Mouse (Mus musculus) cerebellum, adult 11-12 months (tissue): ENCODE results near the gene Fam118a.
"Not testable (repeated sequence)": the region's sequence is repeated elsewhere in the genome, so short reads cannot be mapped to it uniquely, and the experiment has no call there.

Experiments
- DNase-seq: peaks from one replicate; pipeline ENCODE4 v3.0.0; 2022

Gene Fam118a

GRCm38 (mm10) chr15:85015771-85016170 lies 13.0 kb upstream of the Fam118a start:
- DNase-seq = no peak

- peak; percentile 27 for DNase-seq
Measured at GRCm38 (mm10) chr15:85016951-85017664, 11.6 kb upstream of the Fam118a start, which contains the start of gene Upk3a. Upk3a (plus strand) TSS chr15:85017141.

GRCm38 (mm10) chr15:85022211-85022610 lies 6.5 kb upstream of the Fam118a start:
- DNase-seq = no peak

- no peak for DNase-seq
Measured at GRCm38 (mm10) chr15:85026197-85026596, 2.6 kb upstream of the Fam118a start.

GRCm38 (mm10) chr15:85027740-85028139 lies 1.0 kb upstream of the Fam118a start:
- no peak for DNase-seq

GRCm38 (mm10) chr15:85030643-85031042 lies 1.9 kb downstream of the Fam118a start:
- not testable (repeated sequence) for DNase-seq

- DNase-seq = no peak
Measured at GRCm38 (mm10) chr15:85031866-85032265, 3.1 kb downstream of the Fam118a start.

GRCm38 (mm10) chr15:85033916-85034315 lies 5.2 kb downstream of the Fam118a start:
- not testable (repeated sequence) for DNase-seq

GRCm38 (mm10) chr15:85036566-85037342 lies 8.0 kb downstream of the Fam118a start:
- DNase-seq = peak; percentile 97

GRCm38 (mm10) chr15:85037343-85037690 lies 8.6 kb downstream of the Fam118a start:
- no peak for DNase-seq

GRCm38 (mm10) chr15:85041546-85042225 lies 12.9 kb downstream of the Fam118a start:
- DNase-seq = no peak

- peak; percentile 33 for DNase-seq
Measured at GRCm38 (mm10) chr15:85042361-85042954, 13.7 kb downstream of the Fam118a start.

- DNase-seq = no peak
Measured at GRCm38 (mm10) chr15:85043116-85043515, 14.4 kb downstream of the Fam118a start.

GRCm38 (mm10) chr15:85043761-85044160 lies 15.0 kb downstream of the Fam118a start:
- no peak for DNase-seq

- DNase-seq = no peak
Measured at GRCm38 (mm10) chr15:85046230-85046950, 17.6 kb downstream of the Fam118a start.

- no peak for DNase-seq
Measured at GRCm38 (mm10) chr15:85047865-85048264, 19.1 kb downstream of the Fam118a start.

GRCm38 (mm10) chr15:85049758-85050157 lies 21.0 kb downstream of the Fam118a start:
- DNase-seq = no peak

GRCm38 (mm10) chr15:85054098-85054497 lies 25.4 kb downstream of the Fam118a start:
- DNase-seq = no peak

- DNase-seq = no peak
Measured at GRCm38 (mm10) chr15:85055186-85055585, 26.4 kb downstream of the Fam118a start.

GRCm38 (mm10) chr15:85063421-85063820 lies 34.7 kb downstream of the Fam118a start:
- no peak for DNase-seq

GRCm38 (mm10) chr15:85070561-85070960 lies 41.8 kb downstream of the Fam118a start:
- DNase-seq = no peak

- DNase-seq = no peak
Measured at GRCm38 (mm10) chr15:85072651-85073050, 43.9 kb downstream of the Fam118a start.

GRCm38 (mm10) chr15:85085641-85086040 lies 56.9 kb downstream of the Fam118a start:
- DNase-seq = no peak
